Mouse (Mus musculus) liver, postnatal 0 days (tissue): ENCODE results near the gene Cux1. TPM values are rescaled to one million over a fixed set of nuclear protein-coding genes. Genes with fewer than 3 reads are reported as not detected.
A peak's percentile ranks its signal among the peaks of the same experiment; 100 is the strongest.

Source experiments
- ATAC-seq: fragments of 200-750 bp; cut with Nextera tagmentation; 2 replicates; pipeline ENCODE4 v1.8.0; 2017; ENCODE audit warnings: mild to moderate bottlenecking, moderate library complexity
- DNase-seq: peaks from one replicate; pipeline ENCODE4 v3.0.0-alpha.2; 2016
- H3K27ac ChIP-seq: fragments of 300-500 bp; sonication (generic); 2 replicates; pipeline ENCODE4 v1.5.1; 2014; ENCODE audit warnings: antibody characterized with exemption, moderate library complexity, mild to moderate bottlenecking, low read depth
- H3K27me3 ChIP-seq: fragments of 300-500 bp; sonication (generic); 2 replicates; pipeline ENCODE4 v1.6.1; 2014; ENCODE audit warnings: low read length, control low read depth, mixed read lengths; ENCODE audit not compliant: insufficient read depth
- H3K36me3 ChIP-seq: fragments of 300-500 bp; sonication (generic); replicated peaks from 2 replicates; pipeline ENCODE4 v1.6.1; 2014; ENCODE audit warnings: mild to moderate bottlenecking, control low read depth, low read length, moderate library complexity, mixed read lengths; ENCODE audit not compliant: insufficient read depth
- H3K4me1 ChIP-seq: fragments of 300-500 bp; sonication (generic); 2 replicates; pipeline ENCODE4 v1.6.1; 2014; ENCODE audit warnings: antibody characterized with exemption, mild to moderate bottlenecking, control low read depth; ENCODE audit not compliant: insufficient read depth
- H3K4me2 ChIP-seq: fragments of 300-500 bp; sonication (generic); 2 replicates; pipeline ENCODE4 v1.6.1; 2014; ENCODE audit warnings: low read depth, mild to moderate bottlenecking, low read length, moderate library complexity, mixed read lengths
- H3K4me3 ChIP-seq: fragments of 300-500 bp; sonication (generic); 2 replicates; pipeline ENCODE4 v1.5.1; 2014; ENCODE audit warnings: low read depth, low read length
- H3K9ac ChIP-seq: fragments of 300-500 bp; sonication (generic); replicated peaks from 2 replicates; pipeline ENCODE4 v1.6.1; 2014; ENCODE audit warnings: mild to moderate bottlenecking, moderate library complexity
- H3K9me3 ChIP-seq: fragments of 300-500 bp; sonication (generic); 2 replicates; pipeline ENCODE4 v1.6.1; 2016; ENCODE audit warnings: mild to moderate bottlenecking, control low read depth, low read length, mixed read lengths
- CTCF ChIP-seq: sonication (generic); IDR thresholded peaks from 2 replicates; pipeline ENCODE4 v1.5.1; 2016; ENCODE audit warnings: antibody characterized with exemption, low read depth
- EP300 ChIP-seq: IDR thresholded peaks from 2 replicates; pipeline ENCODE4 v1.6.1; 2016; ENCODE audit warnings: antibody characterized with exemption, low read depth, mild to moderate bottlenecking
- WGBS: fragments of 180-500 bp; shearing (Covaris S2); extraction: QIAGEN DNeasy Blood & Tissue Kit; methylation state at CpG from one replicate; pipeline ENCODE4 v1.1.7; 2014; ENCODE audit not compliant: insufficient replicate concordance; 5-methylcytosine and 5-hydroxymethylcytosine counted together
- polyA plus RNA-seq: library from polyadenylated mRNA; unstranded; fragments of >200 nt; fragmentation: Nextera tagmentation; extraction: Ambion mirVana; gene quantifications from 2 replicates; pipeline ENCODE4 v1.2.1, GENCODE M21; 2015

The Cux1 gene
- polyA plus RNA-seq, 1 experiment from 2014 or later: 10.7 TPM

GRCm38 (mm10) chr5:136398706-136399105, 168.6 kb downstream of the Cux1 start:
- Histone ChIP-seq H3K27ac (no peak overlapping the region), H3K9ac (no peak overlapping the region), H3K9me3 (no peaks in the 10 kb centered on the region), H3K36me3 (no peaks in the 10 kb centered on the region), H3K4me3 (no peak overlapping the region), H3K4me1 (peaks cover 15% of the 10 kb centered on the region), H3K4me2 (no peak overlapping the region), H3K27me3 (no peaks in the 10 kb centered on the region)
- DNase-seq: no peak
- 87% methylated on average over 3 of the region's 3 CpGs for WGBS
- ATAC-seq: no peak
- TF ChIP-seq CTCF: no peak
- TF ChIP-seq EP300: no peak

- no peaks in the 10 kb centered on the region for H3K9me3 ChIP-seq
- no peak overlapping the region for H3K4me3 ChIP-seq
- H3K9ac ChIP-seq: no peak overlapping the region
- H3K36me3 ChIP-seq: no peaks in the 10 kb centered on the region
- H3K4me1 ChIP-seq: peaks cover 10% of the 10 kb centered on the region
- H3K27ac ChIP-seq: no peak overlapping the region
- DNase-seq: no peak
- H3K4me2 ChIP-seq: peak overlapping the region; percentile 35; the same call in 1 of the 2 replicates
- no peak for ATAC-seq
- WGBS: 72% methylated on average over 1 of the region's 1 CpGs
- no peak for TF ChIP-seq EP300
- TF ChIP-seq CTCF: no peak
- H3K27me3 ChIP-seq: no peaks in the 10 kb centered on the region
These were observed 170.6 kb downstream of the Cux1 start for GRCm38 (mm10) chr5:136396699-136397098.

GRCm38 (mm10) chr5:136396256-136396655, 171.0 kb downstream of the Cux1 start:
- ATAC-seq (no peak), DNase-seq (no peak)
- Histone ChIP-seq H3K4me2 (peak overlapping the region; percentile 35; the same call in 1 of the 2 replicates), H3K4me1 (peaks cover 10% of the 10 kb centered on the region), H3K36me3 (no peaks in the 10 kb centered on the region), H3K27ac (no peak overlapping the region), H3K27me3 (no peaks in the 10 kb centered on the region), H3K4me3 (no peak overlapping the region), H3K9me3 (no peaks in the 10 kb centered on the region), H3K9ac (no peak overlapping the region)
- 56% methylated on average over 7 of the region's 7 CpGs for WGBS
- TF ChIP-seq CTCF (no peak), EP300 (no peak)

GRCm38 (mm10) chr5:136395600-136396195, 171.6 kb downstream of the Cux1 start:
- Histone ChIP-seq H3K9ac (no peak overlapping the region), H3K4me2 (no peak overlapping the region), H3K27me3 (no peaks in the 10 kb centered on the region), H3K4me3 (no peak overlapping the region), H3K27ac (no peak overlapping the region), H3K9me3 (no peaks in the 10 kb centered on the region), H3K36me3 (no peaks in the 10 kb centered on the region), H3K4me1 (peaks cover 10% of the 10 kb centered on the region)
- ATAC-seq (no peak), DNase-seq (no peak)
- TF ChIP-seq EP300 (no peak), CTCF (no peak)
- WGBS: 56% methylated on average over 3 of the region's 3 CpGs

GRCm38 (mm10) chr5:136394517-136395212, 172.6 kb downstream of the Cux1 start:
- Histone ChIP-seq H3K36me3 (no peaks in the 10 kb centered on the region), H3K27me3 (no peaks in the 10 kb centered on the region), H3K4me3 (no peak overlapping the region), H3K4me1 (peaks cover 10% of the 10 kb centered on the region), H3K27ac (0 out of 2 replicates have a peak overlapping the region, but pooled peaks have one; percentile 30), H3K9me3 (no peaks in the 10 kb centered on the region), H3K4me2 (no peak overlapping the region), H3K9ac (no peak overlapping the region)
- ATAC-seq: no peak
- WGBS: 67% methylated on average over 6 of the region's 6 CpGs
- no peak for TF ChIP-seq EP300
- TF ChIP-seq CTCF: no peak
- DNase-seq: no peak

- DNase-seq (no peak), ATAC-seq (no peak)
- H3K9ac ChIP-seq: no peak overlapping the region
- H3K4me1 ChIP-seq: peaks cover 10% of the 10 kb centered on the region
- 76% methylated on average over 2 of the region's 2 CpGs for WGBS
- no peaks in the 10 kb centered on the region for H3K36me3 ChIP-seq
- H3K9me3 ChIP-seq: no peaks in the 10 kb centered on the region
- no peak overlapping the region for H3K4me2 ChIP-seq
- H3K27me3 ChIP-seq: no peaks in the 10 kb centered on the region
- H3K4me3 ChIP-seq: no peak overlapping the region
- no peak overlapping the region for H3K27ac ChIP-seq
- TF ChIP-seq EP300 (no peak), CTCF (no peak)
These were observed 173.7 kb downstream of the Cux1 start for GRCm38 (mm10) chr5:136393621-136394020.
